Mouse (Mus musculus) intestine, postnatal 0 days (tissue): Measurements from ENCODE around the gene Vgf. TPM values are rescaled to one million over a fixed set of nuclear protein-coding genes. Genes with fewer than 3 reads are reported as not detected.
A peak's percentile ranks its signal among the peaks of the same experiment; 100 is the strongest.

Experiments
- ATAC-seq: fragments of 200-750 bp; cut with Nextera tagmentation; 2 replicates; pipeline ENCODE4 v1.8.0; 2017; ENCODE audit warnings: mild to moderate bottlenecking, moderate TSS enrichment, moderate library complexity
- H3K27ac ChIP-seq: fragments of 300-500 bp; sonication (generic); 2 replicates; pipeline ENCODE4 v1.5.1; 2014; ENCODE audit warnings: mild to moderate bottlenecking, low read depth, low read length, moderate library complexity
- H3K27me3 ChIP-seq: fragments of 300-500 bp; sonication (generic); replicated peaks from 2 replicates; pipeline ENCODE4 v1.6.1; 2014; ENCODE audit warnings: low read length, mixed read lengths; ENCODE audit not compliant: control insufficient read depth, insufficient read depth
- H3K36me3 ChIP-seq: fragments of 300-500 bp; sonication (generic); 2 replicates; pipeline ENCODE4 v1.6.1; 2014; ENCODE audit warnings: mild to moderate bottlenecking, moderate library complexity; ENCODE audit not compliant: control insufficient read depth, insufficient read depth
- H3K4me1 ChIP-seq: fragments of 300-500 bp; sonication (generic); replicated peaks from 2 replicates; pipeline ENCODE4 v1.6.1; 2014; ENCODE audit warnings: antibody characterized with exemption, low read length, mixed read lengths; ENCODE audit not compliant: control insufficient read depth, insufficient read depth
- H3K4me2 ChIP-seq: fragments of 300-500 bp; sonication (generic); replicated peaks from 2 replicates; pipeline ENCODE4 v1.6.1; 2014; ENCODE audit warnings: low read depth, mild to moderate bottlenecking, moderate library complexity
- H3K4me3 ChIP-seq: fragments of 300-500 bp; sonication (generic); 2 replicates; pipeline ENCODE4 v1.5.1; 2014; ENCODE audit warnings: low read depth, low read length
- H3K9ac ChIP-seq: fragments of 300-500 bp; sonication (generic); 2 replicates; pipeline ENCODE4 v1.6.1; 2014; ENCODE audit warnings: mild to moderate bottlenecking, low read depth, low read length
- H3K9me3 ChIP-seq: fragments of 300-500 bp; sonication (generic); 2 replicates; pipeline ENCODE4 v1.6.1; 2016; ENCODE audit warnings: mixed run types; ENCODE audit not compliant: control insufficient read depth
- CTCF ChIP-seq: sonication (generic); IDR thresholded peaks from 2 replicates; pipeline ENCODE4 v1.5.1; 2016; ENCODE audit warnings: low read depth, mild to moderate bottlenecking, control low read depth, antibody characterized with exemption, moderate library complexity
- whole genome bisulfite sequencing: fragments of 180-500 bp; shearing (Covaris S2); extraction: QIAGEN DNeasy Blood & Tissue Kit; methylation state at CpG from one replicate; pipeline ENCODE4 v1.1.7; 2014; 5-methylcytosine and 5-hydroxymethylcytosine counted together
- polyA plus RNA-seq: library from polyadenylated mRNA; unstranded; fragments of >200 nt; fragmentation: Nextera tagmentation; extraction: Ambion mirVana; gene quantifications from 2 replicates; pipeline ENCODE4 v1.2.1, GENCODE M21; 2015

The Vgf gene
- polyA plus RNA-seq, 1 experiment from 2014 or later: 1.6 TPM

GRCm38 (mm10) chr5:137007276-137007675 lies 18.9 kb upstream of the Vgf start:
- Histone ChIP-seq H3K9ac (no peak overlapping the region), H3K9me3 (no peaks in the 10 kb centered on the region), H3K36me3 (no peaks in the 10 kb centered on the region), H3K27ac (no peak overlapping the region), H3K4me2 (no peak overlapping the region), H3K4me3 (no peak overlapping the region), H3K27me3 (no peaks in the 10 kb centered on the region), H3K4me1 (no peaks in the 10 kb centered on the region)
- ATAC-seq: no peak
- no peak for TF ChIP-seq CTCF
- WGBS: 38% methylated on average over 8 of the region's 8 CpGs

DNA sequence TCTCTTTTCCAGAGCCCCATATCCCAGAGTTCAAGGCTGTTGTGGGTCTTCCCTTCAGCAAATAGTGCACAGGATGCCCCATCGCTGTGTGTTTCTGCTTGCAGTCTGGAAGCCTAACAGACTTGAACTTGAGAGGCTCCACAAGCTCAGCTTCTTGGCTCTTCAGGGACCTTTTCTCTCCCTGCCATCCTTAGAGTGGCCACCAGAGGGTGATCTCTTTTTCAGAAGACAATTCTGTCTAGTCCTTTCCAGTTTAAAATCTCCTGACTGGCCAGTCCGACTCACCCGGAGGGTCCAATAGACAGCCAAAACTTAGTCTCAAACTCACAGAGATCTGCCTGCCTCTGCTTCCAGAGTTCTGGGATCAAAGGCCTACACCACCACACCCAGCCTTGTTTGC lies 16.2 kb upstream of the Vgf start:
- H3K27ac ChIP-seq: no peak overlapping the region
- TF ChIP-seq CTCF: peak; percentile 74
- no peaks in the 10 kb centered on the region for H3K9me3 ChIP-seq
- no peaks in the 10 kb centered on the region for H3K4me1 ChIP-seq
- H3K4me3 ChIP-seq: no peak overlapping the region
- no peaks in the 10 kb centered on the region for H3K36me3 ChIP-seq
- 29% methylated on average over 3 of the region's 3 CpGs for WGBS
- no peak overlapping the region for H3K9ac ChIP-seq
- no peak for ATAC-seq
- H3K27me3 ChIP-seq: no peaks in the 10 kb centered on the region
- H3K4me2 ChIP-seq: no peak overlapping the region

GRCm38 (mm10) chr5:137012401-137012950 lies 13.7 kb upstream of the Vgf start:
- Histone ChIP-seq H3K27me3 (no peaks in the 10 kb centered on the region), H3K36me3 (no peaks in the 10 kb centered on the region), H3K4me3 (no peak overlapping the region), H3K4me1 (no peaks in the 10 kb centered on the region), H3K9me3 (no peaks in the 10 kb centered on the region), H3K27ac (no peak overlapping the region), H3K4me2 (no peak overlapping the region), H3K9ac (no peak overlapping the region)
- TF ChIP-seq CTCF: no peak
- 72% methylated on average over 15 of the region's 15 CpGs for WGBS
- no peak for ATAC-seq

DNA sequence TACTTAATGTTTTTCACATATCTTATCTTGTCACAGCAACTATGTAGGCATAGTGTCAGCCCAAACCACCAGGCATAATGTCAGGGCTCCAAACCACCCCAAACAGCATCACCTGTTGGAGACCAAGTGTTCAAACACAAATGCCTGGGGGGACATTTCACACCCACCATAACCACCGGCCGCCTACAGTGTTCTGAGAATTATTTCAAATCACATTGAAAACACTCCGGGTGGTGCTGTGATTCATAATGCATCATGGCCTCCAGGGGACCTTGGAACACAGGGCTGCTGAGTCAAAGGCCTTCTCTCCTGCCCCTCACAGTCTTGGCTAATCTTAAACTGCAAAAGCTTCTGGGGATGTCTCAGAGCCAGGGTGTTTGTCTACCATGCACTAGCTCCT lies 10.3 kb upstream of the Vgf start:
- ATAC-seq: no peak
- Histone ChIP-seq H3K4me2 (no peak overlapping the region), H3K4me3 (no peak overlapping the region), H3K4me1 (no peaks in the 10 kb centered on the region), H3K27ac (no peak overlapping the region), H3K27me3 (no peaks in the 10 kb centered on the region), H3K36me3 (no peaks in the 10 kb centered on the region), H3K9me3 (no peaks in the 10 kb centered on the region), H3K9ac (no peak overlapping the region)
- 95% methylated on average over 3 of the region's 3 CpGs for WGBS
- no peak for TF ChIP-seq CTCF

- no peak for ATAC-seq
- Histone ChIP-seq H3K4me3 (no peak overlapping the region), H3K4me2 (no peak overlapping the region), H3K4me1 (no peaks in the 10 kb centered on the region), H3K36me3 (no peaks in the 10 kb centered on the region), H3K9ac (no peak overlapping the region), H3K27me3 (peaks cover 49% of the 10 kb centered on the region), H3K9me3 (no peaks in the 10 kb centered on the region), H3K27ac (no peak overlapping the region)
- no peak for TF ChIP-seq CTCF
- 49% methylated on average over 3 of the region's 3 CpGs for WGBS
Observed at GRCm38 (mm10) chr5:137024318-137024717, 1.9 kb upstream of the Vgf start.

DNA sequence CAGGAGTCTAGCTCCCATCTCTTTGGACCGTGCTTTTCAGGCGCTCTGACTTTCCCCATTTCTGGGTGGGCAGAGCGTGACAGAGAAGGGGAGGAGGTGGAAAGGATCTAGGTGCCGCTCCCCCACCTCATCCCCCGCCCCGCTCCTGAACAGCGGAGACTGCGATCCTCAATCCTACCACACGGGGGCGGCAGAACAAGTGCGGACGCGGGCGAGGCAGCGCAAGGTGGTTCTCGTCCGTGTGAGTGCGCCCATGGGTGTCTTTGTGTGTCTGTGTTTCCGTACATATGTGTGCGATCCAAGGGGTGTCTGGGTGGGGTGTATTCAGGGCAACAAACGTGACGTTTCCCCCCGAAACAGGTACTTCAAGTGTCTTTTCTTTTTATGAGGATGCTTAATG lies 1.1 kb upstream of the Vgf start:
- H3K27ac ChIP-seq: no peak overlapping the region
- no peak for ATAC-seq
- H3K9me3 ChIP-seq: no peaks in the 10 kb centered on the region
- no peaks in the 10 kb centered on the region for H3K36me3 ChIP-seq
- H3K4me3 ChIP-seq: no peak overlapping the region
- 0 out of 2 replicates have a peak overlapping the region, but pooled peaks have one; percentile 18 for H3K4me2 ChIP-seq
- under 1% methylated on average over 23 of the region's 23 CpGs for WGBS
- H3K27me3 ChIP-seq: peaks cover 57% of the 10 kb centered on the region
- TF ChIP-seq CTCF: peak; percentile 99
- no peaks in the 10 kb centered on the region; the same call in 1 of the 2 replicates for H3K4me1 ChIP-seq
- H3K9ac ChIP-seq: no peak overlapping the region
